23 mouse cellular contexts compared by ENCODE assay signal in genomic region chr5:81988069-81988468, GRCm38 (mm10).
DNase-seq lines count a peak whose midpoint lies in the region; ATAC-seq and TF ChIP-seq lines count a peak whose summit lies in the region.
"Had no signal": no experiment of that assay in that cellular context is flagged by ENCODE, and none has a peak within 500 bp of the region (broad histone marks: within the 10 kb centered on the region; RNA-seq: fewer than 3 reads in every experiment).

No protein-coding gene starts in this region.

- H3K4me3 ChIP-seq in embryonic facial prominence, embryonic 14.5 days (ENCODE audit: low read depth, low read length), result no peak overlapping the region
- H3K4me3 ChIP-seq in embryonic facial prominence, embryonic 10.5 days, result no peak overlapping the region
- H3K4me3 ChIP-seq in kidney, embryonic 14.5 days (ENCODE audit: low read length), result no peak overlapping the region
- no peak overlapping the region for H3K4me3 ChIP-seq in lung, embryonic 14.5 days (ENCODE audit: low read depth, low read length)
- H3K4me3 ChIP-seq in stomach, embryonic 15.5 days (replicated peaks), result no peak overlapping the region
- H3K4me3 ChIP-seq: embryonic facial prominence, embryonic 15.5 days; erythroblast, embryonic 14.5 days; forebrain, embryonic 10.5 days; gastrocnemius, adult 2 months; heart, embryonic 13.5 days; hindbrain, embryonic 15.5 days had no signal

- H3K4me1 ChIP-seq in embryonic facial prominence, embryonic 14.5 days (ENCODE audit: control insufficient read depth, insufficient read depth, low read length), result no peaks in the 10 kb centered on the region
- H3K4me1 ChIP-seq in embryonic facial prominence, embryonic 10.5 days, result no peaks in the 10 kb centered on the region
- H3K4me1 ChIP-seq in kidney, embryonic 14.5 days (ENCODE audit: control insufficient read depth, insufficient read depth, low read length), result no peaks in the 10 kb centered on the region
- H3K4me1 ChIP-seq in lung, embryonic 14.5 days (ENCODE audit: insufficient read depth), result no peaks in the 10 kb centered on the region
- H3K4me1 ChIP-seq in stomach, embryonic 15.5 days, result no peaks in the 10 kb centered on the region
- H3K4me1 ChIP-seq: embryonic facial prominence, embryonic 15.5 days; forebrain, embryonic 10.5 days; heart, embryonic 13.5 days; hindbrain, embryonic 15.5 days had no signal

- no peak for ATAC-seq in embryonic facial prominence, embryonic 14.5 days (ENCODE audit: low read depth)
- ATAC-seq in kidney, embryonic 14.5 days (ENCODE audit: low FRiP score, low TSS enrichment), result peak; percentile 78; the same call in 1 of the 2 replicates
- ATAC-seq in lung, embryonic 14.5 days (ENCODE audit: insufficient read depth), result peak; percentile 62; the same call in 1 of the 2 replicates
- no peak for ATAC-seq in stomach, embryonic 15.5 days (ENCODE audit: insufficient read depth, low FRiP score, low read depth)
- ATAC-seq: CD4-positive, CD25-positive, alpha-beta regulatory T cell, adult 4 months had no signal

- H3K36me3 ChIP-seq in embryonic facial prominence, embryonic 14.5 days (ENCODE audit: control insufficient read depth, insufficient read depth, low read length), result no peaks in the 10 kb centered on the region
- H3K36me3 ChIP-seq in embryonic facial prominence, embryonic 10.5 days (replicated peaks), result no peaks in the 10 kb centered on the region
- no peaks in the 10 kb centered on the region for H3K36me3 ChIP-seq in kidney, embryonic 14.5 days (ENCODE audit: control insufficient read depth, insufficient read depth, low read length)
- no peaks in the 10 kb centered on the region for H3K36me3 ChIP-seq in lung, embryonic 14.5 days (ENCODE audit: insufficient read depth)
- no peaks in the 10 kb centered on the region for H3K36me3 ChIP-seq in stomach, embryonic 15.5 days
- H3K36me3 ChIP-seq: embryonic facial prominence, embryonic 15.5 days; forebrain, embryonic 10.5 days; G1E; heart, embryonic 13.5 days; hindbrain, embryonic 15.5 days had no signal

- no peak for TF ChIP-seq CTCF in lung, embryonic 14.5 days (IDR thresholded peaks at IDR 0.05; ENCODE audit: low read depth)

- H3K9ac ChIP-seq in embryonic facial prominence, embryonic 14.5 days (ENCODE audit: low read depth, low read length), result no peak overlapping the region
- no peak overlapping the region for H3K9ac ChIP-seq in kidney, embryonic 14.5 days (ENCODE audit: low read depth, low read length)
- H3K9ac ChIP-seq in lung, embryonic 14.5 days, result no peak overlapping the region
- H3K9ac ChIP-seq in stomach, embryonic 15.5 days, result no peak overlapping the region
- H3K9ac ChIP-seq: embryonic facial prominence, embryonic 15.5 days; heart, embryonic 13.5 days; hindbrain, embryonic 15.5 days had no signal

- peak; percentile 41 for DNase-seq in embryonic facial prominence, embryonic 14.5 days (ENCODE audit: low spot score)
- no peak for DNase-seq in embryonic facial prominence, embryonic 10.5 days (ENCODE audit: low spot score)
- no peak for DNase-seq in kidney, postnatal 4 days
- DNase-seq in lung, embryonic 14.5 days, result peak; percentile 27
- DNase-seq in lung, postnatal 4 days, result no peak
- DNase-seq in embryo, embryonic 9.5 days (ENCODE audit: extremely low spot score), result no peak
- DNase-seq: adrenal gland, postnatal 10 days; B cell, adult 2 months; cerebellum, adult 11-12 months; cerebellum, adult 9-10 months; cerebellum, postnatal 25 days; gastrocnemius, adult 2 months; gastrocnemius, postnatal 25 days; heart, postnatal 36 days had no signal

- no peak overlapping the region for H3K27ac ChIP-seq in embryonic facial prominence, embryonic 14.5 days (replicated peaks; ENCODE audit: low read depth, low read length)
- no peak overlapping the region for H3K27ac ChIP-seq in embryonic facial prominence, embryonic 10.5 days (replicated peaks)
- H3K27ac ChIP-seq in kidney, embryonic 14.5 days (ENCODE audit: low read depth, low read length), result no peak overlapping the region
- H3K27ac ChIP-seq in lung, embryonic 14.5 days (ENCODE audit: low read depth), result no peak overlapping the region
- peak overlapping the region; percentile 17; the same call in 1 of the 2 replicates for H3K27ac ChIP-seq in stomach, embryonic 15.5 days
- H3K27ac ChIP-seq: embryonic facial prominence, embryonic 15.5 days; forebrain, embryonic 10.5 days; gastrocnemius, adult 2 months; heart, embryonic 13.5 days; hindbrain, embryonic 15.5 days had no signal

- H3K9me3 ChIP-seq in embryonic facial prominence, embryonic 14.5 days (ENCODE audit: control insufficient read depth, low read length), result peaks cover 5% of the 10 kb centered on the region; the same call in 1 of the 2 replicates
- no peaks in the 10 kb centered on the region for H3K9me3 ChIP-seq in embryonic facial prominence, embryonic 10.5 days
- no peaks in the 10 kb centered on the region for H3K9me3 ChIP-seq in kidney, embryonic 14.5 days (ENCODE audit: control insufficient read depth, low read length)
- H3K9me3 ChIP-seq in lung, embryonic 14.5 days (ENCODE audit: low read depth, low read length), result no peaks in the 10 kb centered on the region
- H3K9me3 ChIP-seq in stomach, embryonic 15.5 days, result no peaks in the 10 kb centered on the region
- H3K9me3 ChIP-seq: embryonic facial prominence, embryonic 15.5 days; forebrain, embryonic 10.5 days; heart, embryonic 13.5 days; hindbrain, embryonic 15.5 days had no signal

- H3K27me3 ChIP-seq in embryonic facial prominence, embryonic 14.5 days (replicated peaks; ENCODE audit: control insufficient read depth, insufficient read depth, low read length), result no peaks in the 10 kb centered on the region
- H3K27me3 ChIP-seq in embryonic facial prominence, embryonic 10.5 days (replicated peaks; ENCODE audit: low read depth, poor library complexity, severe bottlenecking), result no peaks in the 10 kb centered on the region
- no peaks in the 10 kb centered on the region for H3K27me3 ChIP-seq in kidney, embryonic 14.5 days (ENCODE audit: control insufficient read depth, insufficient read depth, low read length)
- H3K27me3 ChIP-seq in lung, embryonic 14.5 days (ENCODE audit: insufficient read depth, low read length), result no peaks in the 10 kb centered on the region
- H3K27me3 ChIP-seq in stomach, embryonic 15.5 days (replicated peaks), result no peaks in the 10 kb centered on the region
- H3K27me3 ChIP-seq: embryonic facial prominence, embryonic 15.5 days; heart, embryonic 13.5 days; hindbrain, embryonic 15.5 days had no signal

- no peak overlapping the region for H3K4me2 ChIP-seq in embryonic facial prominence, embryonic 14.5 days (ENCODE audit: low read depth, low read length)
- H3K4me2 ChIP-seq in kidney, embryonic 14.5 days (replicated peaks; ENCODE audit: low read depth, low read length), result no peak overlapping the region
- H3K4me2 ChIP-seq in lung, embryonic 14.5 days, result no peak overlapping the region
- no peak overlapping the region for H3K4me2 ChIP-seq in stomach, embryonic 15.5 days
- H3K4me2 ChIP-seq: embryonic facial prominence, embryonic 15.5 days; heart, embryonic 13.5 days; hindbrain, embryonic 15.5 days had no signal

- WGBS in embryonic facial prominence, embryonic 14.5 days, result 67% methylated on average over 6 of the region's 6 CpGs
- 87% methylated on average over 6 of the region's 6 CpGs for WGBS in embryonic facial prominence, embryonic 10.5 days
- WGBS in kidney, embryonic 14.5 days, result 67% methylated on average over 6 of the region's 6 CpGs
- WGBS in lung, embryonic 14.5 days, result 53% methylated on average over 6 of the region's 6 CpGs
- WGBS in stomach, embryonic 15.5 days, result 51% methylated on average over 6 of the region's 6 CpGs

Comparison
In these comparisons a context has a peak if more than half of its experiments do, and no peak if none do; other contexts are left out.
1. DNase-seq: peak in embryonic facial prominence, embryonic 14.5 days (single experiment) and lung, embryonic 14.5 days (single experiment); none in embryonic facial prominence, embryonic 10.5 days (single experiment), kidney, postnatal 4 days (0 of 2), lung, postnatal 4 days (0 of 2) and embryo, embryonic 9.5 days (single experiment).
2. ATAC-seq: peak in kidney, embryonic 14.5 days (single experiment) and lung, embryonic 14.5 days (single experiment); none in embryonic facial prominence, embryonic 14.5 days (single experiment) and stomach, embryonic 15.5 days (single experiment).